Mouse (Mus musculus): ENCODE results near the gene Chst8.

Gene Chst8

GRCm38 (mm10) chr7:34656632-34657031 is 155.9 kb downstream of the Chst8 start, which contains the start of gene Kctd15:
Gene Kctd15, minus strand, starts transcription at chr7:34656732.
- DNase-seq = no peak

- DNase-seq = peak; percentile 91
Measured at GRCm38 (mm10) chr7:34655086-34655839, 157.2 kb downstream of the Chst8 start.

- DNase-seq = peak; percentile 54
Measured at GRCm38 (mm10) chr7:34654441-34655085, 157.9 kb downstream of the Chst8 start.

GRCm38 (mm10) chr7:34653731-34654440 is 158.6 kb downstream of the Chst8 start:
- peak; percentile 41 for DNase-seq

- peak; percentile 27 for DNase-seq
Measured at GRCm38 (mm10) chr7:34652751-34653502, 159.6 kb downstream of the Chst8 start.

GRCm38 (mm10) chr7:34651381-34651780 is 161.1 kb downstream of the Chst8 start:
- DNase-seq = no peak

- DNase-seq = peak; percentile 36
Measured at GRCm38 (mm10) chr7:34647052-34647451, 165.5 kb downstream of the Chst8 start.

- DNase-seq = no peak
Measured at GRCm38 (mm10) chr7:34646144-34646795, 166.2 kb downstream of the Chst8 start.

GRCm38 (mm10) chr7:34645623-34646022 is 166.9 kb downstream of the Chst8 start:
- no peak for DNase-seq

- DNase-seq = no peak
Measured at GRCm38 (mm10) chr7:34644591-34644990, 167.9 kb downstream of the Chst8 start.

- DNase-seq = no peak
Measured at GRCm38 (mm10) chr7:34643329-34643728, 169.2 kb downstream of the Chst8 start.

- no peak for DNase-seq
Measured at GRCm38 (mm10) chr7:34641968-34642367, 170.5 kb downstream of the Chst8 start.

- no peak for DNase-seq
Measured at GRCm38 (mm10) chr7:34639798-34640197, 172.7 kb downstream of the Chst8 start.

GRCm38 (mm10) chr7:34636661-34637060 is 175.8 kb downstream of the Chst8 start:
- DNase-seq = no peak

GRCm38 (mm10) chr7:34632966-34633742 is 179.4 kb downstream of the Chst8 start:
- no peak for DNase-seq

- DNase-seq = no peak
Measured at GRCm38 (mm10) chr7:34630211-34631085, 182.1 kb downstream of the Chst8 start.

GRCm38 (mm10) chr7:34629702-34630210 is 182.8 kb downstream of the Chst8 start:
- no peak for DNase-seq
